Mouse (Mus musculus): ENCODE measurements at regions not wholly inside any gene's neighbourhood (a gene's known extent, or its start where the extent isn't known, plus 50 kb on each side); places are given as distances from the start of the nearest gene placed in this dataset.

- DNase-seq (ENCODE audit: low spot score) = no peak
Observed at GRCm38 (mm10) chr19:25729103-25729502, 56.9 kb downstream of the Dmrt2 start.

DNA sequence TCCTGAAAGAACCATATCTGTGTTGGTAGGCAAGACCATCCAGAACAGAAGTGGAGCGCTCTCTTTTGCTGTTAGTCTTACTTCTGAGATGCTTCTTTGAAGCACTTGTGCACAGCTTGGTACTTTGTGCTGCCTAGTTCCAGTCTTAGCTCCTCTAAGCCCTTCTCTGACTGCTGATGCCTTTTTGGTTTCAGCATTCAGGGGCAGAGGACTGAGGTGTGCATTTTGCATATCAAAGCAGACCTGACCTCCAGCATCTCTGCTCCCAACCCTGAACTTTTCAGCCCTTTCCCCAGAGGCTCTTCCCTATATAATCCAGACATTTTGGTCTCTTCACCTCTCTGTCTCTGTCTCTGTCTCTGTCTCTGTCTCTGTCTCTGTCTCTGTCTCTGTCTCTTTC lies 57.4 kb downstream of the Dmrt2 start:
- DNase-seq (ENCODE audit: low spot score) = no peak

DNA sequence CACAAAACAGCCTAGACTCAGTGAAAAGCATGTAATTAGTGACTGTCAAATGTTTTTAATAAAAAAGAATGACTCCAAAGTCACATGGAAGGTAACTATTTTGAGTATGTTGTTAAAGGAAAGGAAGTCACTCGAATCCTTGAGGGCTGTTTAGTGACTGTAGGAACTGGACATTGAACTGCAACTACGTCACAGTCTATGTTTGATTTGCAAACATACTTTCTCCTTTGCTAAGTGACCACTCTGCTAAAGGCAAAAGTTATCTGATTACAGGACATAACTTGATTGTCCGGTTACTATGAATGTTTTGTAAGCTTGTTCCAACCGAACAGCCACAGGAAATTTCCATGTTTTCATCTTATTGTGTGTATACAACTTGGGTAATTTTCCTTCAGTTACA lies 106.2 kb downstream of the Dmrt2 start:
- no peak for DNase-seq (ENCODE audit: low spot score)

DNA sequence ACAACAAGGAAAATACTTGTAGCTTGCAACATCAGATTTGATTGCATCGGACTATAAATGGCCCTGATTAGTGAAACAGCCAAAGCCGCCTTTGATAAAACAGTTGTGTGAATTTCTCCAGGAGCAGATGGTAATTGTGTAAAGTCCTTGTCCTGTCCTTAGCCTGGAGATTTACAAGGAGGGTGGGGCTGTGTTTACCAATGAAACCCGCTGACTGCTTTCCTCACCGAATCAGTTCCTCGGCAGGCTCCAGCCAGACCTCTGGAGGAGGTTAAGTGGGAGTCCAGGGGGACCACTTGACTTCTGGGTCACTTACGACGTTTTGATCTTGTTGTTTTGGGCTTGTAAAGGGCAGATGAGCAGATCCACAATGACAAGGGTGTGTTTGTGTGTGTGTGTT lies 107.1 kb downstream of the Dmrt2 start:
- DNase-seq (ENCODE audit: low spot score) = peak; percentile 7

DNA sequence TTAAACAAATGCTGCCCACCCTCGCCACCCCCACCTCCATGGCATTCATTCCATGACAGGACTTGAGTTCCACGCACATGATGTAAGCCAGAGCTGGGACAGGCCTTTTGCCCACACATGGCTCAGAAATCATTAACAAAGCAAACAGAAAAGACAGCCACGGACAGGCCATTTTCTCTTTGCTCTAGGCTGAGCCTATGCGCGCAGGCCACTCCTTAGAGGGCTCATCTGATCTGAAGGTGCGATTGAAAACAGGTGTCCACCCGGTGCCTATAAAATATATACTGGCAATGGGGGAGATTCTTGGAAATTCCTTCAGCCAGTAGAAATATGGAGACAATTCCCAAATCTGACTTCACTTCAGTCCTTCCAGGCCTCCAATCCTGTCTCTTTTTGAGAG lies 109.1 kb downstream of the Dmrt2 start:
- no peak for DNase-seq (ENCODE audit: low spot score)

DNA sequence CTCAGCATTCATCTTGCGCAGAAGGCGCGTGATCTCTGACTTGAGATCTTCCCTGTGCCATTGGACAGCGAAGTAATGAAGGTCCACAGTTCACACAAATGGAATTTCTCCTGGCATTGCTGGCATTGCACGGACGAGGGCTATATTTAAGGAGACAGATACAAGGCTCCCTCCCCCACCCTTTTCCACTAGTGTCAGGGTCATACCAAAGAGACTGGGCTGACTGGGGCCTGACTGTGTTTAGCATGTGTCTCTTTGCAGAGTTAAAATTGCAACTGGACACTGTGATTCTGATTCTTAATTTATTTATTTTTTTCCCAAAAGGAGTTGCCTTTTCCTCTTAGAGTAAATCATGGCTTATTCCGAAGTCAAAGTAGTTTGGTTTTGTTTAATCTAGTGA lies 130.5 kb downstream of the Dmrt2 start:
- DNase-seq (ENCODE audit: low spot score) = no peak

- DNase-seq (ENCODE audit: low spot score) = no peak
Observed at GRCm38 (mm10) chr19:25805351-25805750, 133.1 kb downstream of the Dmrt2 start.

- peak; percentile 8 for DNase-seq (ENCODE audit: low spot score)
Observed at GRCm38 (mm10) chr19:25813651-25814050, 141.4 kb downstream of the Dmrt2 start.

DNA sequence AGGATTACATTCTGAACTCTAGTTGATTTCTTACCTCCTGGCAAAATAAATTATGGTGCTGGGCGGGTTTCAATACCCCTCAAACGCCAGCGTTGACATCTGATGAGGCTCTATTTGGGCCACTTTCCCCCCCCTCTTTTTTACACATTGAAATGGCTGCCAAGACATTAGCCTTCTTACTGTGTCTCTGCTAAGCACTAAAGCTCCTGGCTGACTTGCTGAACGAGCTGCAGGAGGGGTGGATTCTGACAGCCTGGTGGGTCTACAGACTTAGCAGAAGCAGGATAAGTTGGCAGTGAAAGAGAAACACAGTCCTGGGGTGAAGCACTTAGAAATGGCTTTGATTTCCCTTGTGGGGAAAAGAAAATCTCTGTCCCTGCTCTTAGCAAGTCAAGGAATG lies 172.9 kb downstream of the Dmrt2 start:
- DNase-seq (ENCODE audit: low spot score) = no peak

DNA sequence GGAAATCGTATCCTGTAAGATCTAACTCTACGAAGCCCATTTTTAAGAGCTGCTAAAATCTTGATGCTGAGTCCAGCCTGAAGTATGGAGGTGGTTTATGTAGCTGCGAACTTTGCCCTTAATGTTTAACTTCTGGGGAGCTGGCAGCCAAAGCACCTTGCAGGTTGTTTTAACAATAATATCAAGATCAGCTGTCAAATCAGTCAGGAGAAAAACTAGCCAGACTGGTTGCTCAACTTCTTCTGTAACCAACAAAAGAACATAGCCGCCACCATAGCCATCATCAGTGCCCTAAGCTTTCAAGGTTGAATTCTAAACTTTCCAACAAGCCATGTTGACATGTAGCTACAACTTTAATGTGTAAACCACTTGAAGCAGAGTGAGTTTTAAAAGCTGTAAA lies 184.1 kb downstream of the Dmrt2 start:
- no peak for DNase-seq (ENCODE audit: low spot score)

GRCm38 (mm10) chr19:25863312-25863711 lies 191.1 kb downstream of the Dmrt2 start:
- no peak for DNase-seq (ENCODE audit: low spot score)

DNA sequence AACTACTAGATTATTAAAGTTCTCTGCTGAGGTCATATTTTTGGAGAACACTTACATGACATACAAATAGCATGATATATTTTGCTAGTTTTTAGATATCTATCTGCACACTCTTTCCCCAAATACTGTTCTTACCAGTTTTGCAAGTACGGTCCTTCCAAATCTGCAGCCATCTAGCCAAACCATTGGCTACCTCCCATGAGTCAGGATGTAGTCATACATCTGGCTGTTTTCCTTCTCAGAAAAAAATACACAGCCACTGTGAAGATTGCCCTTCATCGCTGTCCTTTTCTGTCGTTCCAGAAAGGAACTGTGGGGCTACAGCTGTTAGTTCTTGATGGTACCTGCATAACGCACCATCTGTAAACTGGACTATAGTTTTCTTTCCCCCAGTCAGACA lies 234.5 kb downstream of the Dmrt2 start:
- no peak for DNase-seq (ENCODE audit: low spot score)

DNA sequence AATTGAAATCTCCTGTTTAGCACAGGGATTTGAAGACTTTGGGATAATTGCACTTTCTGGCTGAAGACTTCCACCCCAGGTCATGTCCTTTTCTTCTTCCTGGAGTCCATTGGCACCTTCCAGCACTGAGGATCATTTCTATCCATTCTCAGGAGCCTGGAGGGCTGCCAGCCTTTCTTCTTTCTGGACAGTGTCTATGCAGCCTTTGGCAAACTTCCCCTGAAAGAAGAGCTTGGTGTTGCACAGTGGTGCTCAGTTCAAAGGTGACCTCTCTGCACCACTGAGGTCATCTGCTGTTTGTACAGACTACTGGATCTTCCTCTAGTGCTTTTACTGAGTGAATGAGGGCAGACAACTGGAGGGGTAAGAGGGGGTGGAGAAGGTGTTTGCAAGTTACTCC lies 249.8 kb downstream of the Dmrt2 start:
- DNase-seq (ENCODE audit: low spot score) = no peak

DNA sequence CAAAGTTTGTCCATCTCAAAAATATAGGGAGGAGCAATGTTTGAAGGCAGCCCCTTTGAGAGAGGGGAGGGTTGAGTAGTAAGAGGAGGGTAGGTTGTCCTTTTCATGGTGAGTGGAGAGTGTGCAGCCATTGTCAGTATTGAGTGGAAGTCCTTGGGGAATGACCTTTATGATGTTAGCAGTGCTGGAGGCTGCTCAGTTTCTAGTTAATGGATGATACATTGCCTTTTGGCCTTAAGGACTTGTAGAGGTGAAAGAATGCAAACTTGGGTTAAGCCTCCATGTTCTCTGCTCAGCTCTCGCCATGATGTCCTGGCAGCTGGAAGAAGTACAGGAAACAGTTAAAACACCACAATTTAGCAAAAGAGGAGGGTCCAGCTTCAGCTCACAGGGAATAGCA lies 250.6 kb downstream of the Dmrt2 start:
- DNase-seq (ENCODE audit: low spot score) = no peak

DNA sequence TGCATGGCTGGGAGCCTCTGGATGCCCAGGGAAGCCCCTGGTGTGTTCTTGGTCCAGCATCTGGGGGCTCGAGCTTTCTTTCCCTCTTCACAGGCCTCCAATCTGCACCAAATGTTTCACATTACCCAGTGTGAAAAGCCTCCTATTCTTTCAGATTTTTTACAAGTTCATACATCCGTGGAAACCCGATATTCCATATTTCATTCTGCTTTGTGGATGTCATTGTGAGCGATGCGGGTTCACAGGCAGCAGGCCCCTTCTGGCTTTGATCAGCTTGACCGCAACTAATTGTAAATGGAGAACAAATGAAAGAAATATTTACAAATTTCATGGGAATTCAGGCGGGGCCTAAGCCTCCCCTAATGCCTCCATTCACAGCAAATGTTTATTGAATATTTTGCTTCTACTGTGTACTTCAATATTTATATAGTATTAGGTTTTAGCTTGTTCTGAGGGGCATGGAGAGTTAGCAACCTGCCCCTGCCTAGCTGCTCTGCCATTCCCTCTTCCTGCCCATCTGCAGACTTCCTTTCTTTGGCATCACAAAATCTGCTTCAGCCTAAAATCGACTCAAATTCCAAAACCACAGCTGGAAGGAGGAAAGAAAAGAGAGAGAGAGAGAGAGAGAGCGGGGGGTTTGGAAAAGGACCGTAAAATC lies 251.6 kb downstream of the Dmrt2 start:
- DNase-seq (ENCODE audit: low spot score) = no peak

DNA sequence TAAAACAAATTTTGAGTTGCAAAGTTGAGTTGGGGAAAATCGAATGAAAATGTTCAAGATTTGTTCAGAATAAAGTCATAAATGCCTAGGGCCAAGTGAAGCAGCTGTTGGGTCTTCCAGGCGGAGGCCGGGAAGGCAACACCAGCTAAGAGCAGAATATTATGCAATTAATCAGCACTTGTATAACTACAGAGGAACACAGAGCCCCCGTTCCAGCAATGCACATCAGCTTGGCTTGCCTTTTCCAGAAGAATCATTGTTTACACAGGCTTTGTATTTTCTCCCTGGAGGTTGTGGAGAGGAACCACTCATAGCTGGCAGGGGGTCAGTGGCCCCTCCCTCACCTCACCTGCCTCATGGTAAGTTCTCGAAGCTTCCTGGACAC lies 252.2 kb downstream of the Dmrt2 start:
- DNase-seq (ENCODE audit: low spot score) = no peak

GRCm38 (mm10) chr19:25927220-25927619 lies 255.0 kb downstream of the Dmrt2 start:
- no peak for DNase-seq (ENCODE audit: low spot score)

DNA sequence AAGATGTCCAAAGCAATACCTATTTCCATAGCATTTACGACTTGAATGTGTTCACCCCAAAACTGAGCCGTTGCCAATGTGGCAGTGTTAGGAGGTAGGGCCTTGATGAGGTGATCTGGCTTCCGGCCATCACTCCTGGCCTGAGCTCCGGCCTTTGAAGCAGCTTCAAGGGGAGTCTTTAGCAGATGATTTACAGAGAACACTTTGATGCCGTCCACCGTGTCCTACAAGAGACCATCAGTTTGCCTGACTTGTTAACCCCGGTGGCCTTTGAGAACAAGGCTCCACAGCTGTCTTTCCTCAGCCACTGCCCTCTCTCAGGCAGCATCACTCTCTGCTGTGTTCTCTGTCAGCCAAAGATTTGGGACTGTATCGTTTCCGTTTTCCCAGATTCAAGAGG lies 265.1 kb downstream of the Dmrt2 start:
- no peak for DNase-seq (ENCODE audit: low spot score)

GRCm38 (mm10) chr19:25971210-25971609 lies 299.0 kb downstream of the Dmrt2 start:
- no peak for DNase-seq (ENCODE audit: low spot score)

DNA sequence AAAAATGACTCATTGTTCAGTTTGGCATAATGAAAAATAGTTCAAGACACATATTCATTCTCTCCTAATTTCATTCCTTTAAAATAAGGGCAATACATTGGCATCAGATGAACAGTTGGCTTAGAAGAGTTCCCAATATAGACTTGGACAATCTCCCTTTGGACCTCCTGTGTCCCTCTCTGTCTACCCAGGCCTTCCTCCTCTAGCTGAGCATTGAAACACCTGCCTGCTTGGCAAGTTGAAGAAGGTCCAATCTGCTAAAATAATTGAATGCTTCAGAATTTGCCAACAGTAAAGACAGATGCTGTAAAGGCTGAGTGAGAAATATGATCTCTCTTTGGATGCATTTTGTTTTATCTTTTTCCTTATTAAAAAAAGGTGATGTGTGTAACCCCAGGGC lies 303.0 kb downstream of the Dmrt2 start:
- no peak for DNase-seq (ENCODE audit: low spot score)

DNA sequence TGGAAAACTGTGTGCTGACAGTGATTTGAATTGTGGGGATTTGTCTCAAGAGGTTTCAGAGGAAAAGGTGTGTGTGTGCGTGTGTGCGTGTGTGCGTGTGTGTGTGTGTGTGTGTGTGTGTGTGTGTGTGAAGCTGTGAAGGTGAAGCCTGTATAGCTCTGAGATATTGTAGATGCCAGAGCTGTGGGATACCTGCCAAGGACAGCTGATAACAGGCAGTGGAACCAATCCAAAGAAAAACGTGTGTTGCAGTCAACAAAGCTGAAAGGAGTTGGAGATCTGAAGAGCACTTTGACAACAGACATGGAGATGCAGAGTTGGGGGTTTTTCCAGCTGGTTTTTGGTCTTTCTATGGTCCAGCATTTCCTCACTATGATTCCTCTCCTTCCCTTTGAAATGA lies 308.1 kb downstream of the Dmrt2 start:
- DNase-seq (ENCODE audit: low spot score) = no peak

DNA sequence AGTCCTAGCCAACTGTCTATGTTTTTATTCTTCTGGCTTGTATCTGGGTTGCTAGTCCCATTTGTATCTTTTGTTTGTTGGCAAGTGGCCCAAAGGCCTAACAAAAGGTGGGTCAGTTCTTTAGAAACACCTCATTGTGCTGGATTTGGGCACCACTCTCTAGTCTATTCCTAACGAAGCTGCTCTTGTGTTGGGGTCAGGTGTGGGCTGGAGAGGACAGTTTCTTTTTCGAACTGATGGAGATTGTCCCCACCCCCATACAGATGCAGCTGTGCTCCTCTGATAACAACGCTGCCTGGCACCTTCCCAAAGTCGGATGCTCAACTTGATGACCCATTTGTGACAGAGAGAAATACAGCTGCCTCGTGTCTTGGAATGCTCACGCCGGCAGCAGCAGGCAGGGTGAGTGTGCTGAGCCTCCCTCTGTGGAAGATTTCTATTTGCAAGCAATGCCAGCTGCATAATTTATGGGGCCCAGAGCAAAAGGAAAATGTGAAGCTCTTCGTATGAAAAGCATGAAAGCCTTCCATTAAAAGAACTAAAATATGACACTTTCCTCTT lies 342.5 kb downstream of the Dmrt2 start:
- peak; percentile 3 for DNase-seq (ENCODE audit: low spot score)

DNA sequence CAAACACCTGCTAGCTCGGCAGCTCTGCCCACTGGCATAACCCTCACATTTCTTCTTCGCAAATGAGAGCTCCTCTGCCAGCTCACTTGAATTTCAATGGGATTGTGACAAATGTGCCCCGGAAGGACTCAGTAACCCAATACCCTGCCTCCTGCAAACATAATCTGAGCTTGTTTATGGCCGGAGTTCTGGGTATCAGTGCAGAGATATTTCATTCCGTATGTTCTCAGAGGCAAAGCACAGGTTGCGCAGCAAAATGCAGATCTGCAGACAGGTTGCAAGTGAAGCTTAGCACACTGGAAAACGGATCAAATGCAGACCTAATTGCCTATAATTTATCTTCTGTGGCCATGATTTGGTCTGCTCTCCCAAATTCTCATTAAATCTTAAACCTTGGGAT lies 348.9 kb downstream of the Dmrt2 start:
- no peak for DNase-seq (ENCODE audit: low spot score)

GRCm38 (mm10) chr19:26026103-26026502 lies 353.9 kb downstream of the Dmrt2 start:
- DNase-seq (ENCODE audit: low spot score) = no peak
